ENCODE assay signal across 10 mouse cellular contexts in the genomic region with DNA sequence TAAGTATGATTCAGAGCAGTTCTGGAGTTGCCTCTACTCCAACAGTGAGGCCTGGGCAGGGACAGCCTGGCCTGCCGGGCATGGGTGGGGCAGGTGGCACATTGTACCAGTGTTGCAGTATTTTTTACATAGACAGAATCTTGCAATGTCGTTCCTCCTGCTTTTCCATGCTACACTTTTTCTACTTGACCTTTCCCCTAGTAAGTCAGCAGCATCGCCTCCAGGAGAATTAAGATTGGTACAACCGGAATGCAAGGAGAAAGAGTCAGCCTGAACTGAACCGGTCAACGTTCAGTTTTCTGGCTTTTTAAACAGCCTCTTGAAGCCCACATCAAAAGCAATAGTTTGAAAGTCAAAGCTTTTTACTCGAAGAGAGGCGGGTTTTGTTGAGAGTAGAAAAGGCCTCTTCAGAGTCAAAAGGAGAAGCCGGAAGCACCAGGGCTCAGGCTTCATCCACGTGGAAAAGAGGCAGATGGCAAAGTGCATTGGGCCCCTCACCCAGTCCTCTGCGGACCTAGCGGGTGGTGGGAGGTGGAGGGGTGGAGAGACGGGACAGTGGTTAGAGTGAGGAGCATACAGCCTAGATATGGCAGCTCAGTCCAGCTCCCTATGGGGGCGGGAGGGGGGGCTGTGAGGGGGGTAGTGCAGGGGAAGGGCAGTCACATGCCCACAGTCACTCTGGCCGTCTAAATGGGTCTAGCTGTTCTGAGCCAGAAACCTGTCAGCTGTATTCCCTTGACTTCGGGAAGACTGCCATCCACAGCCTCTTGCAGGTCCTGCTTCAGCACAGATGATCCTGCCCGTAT. TPM values are rescaled to one million over a fixed set of nuclear protein-coding genes. Genes with fewer than 3 reads are reported as not detected.
DNase-seq lines count a peak whose midpoint lies in the region.
"Had no signal": no experiment of that assay in that cellular context is flagged by ENCODE, and none has a peak within 500 bp of the region (broad histone marks: within the 10 kb centered on the region; RNA-seq: fewer than 3 reads in every experiment).

No protein-coding gene starts in this region.

- intact Hi-C loops in heart, postnatal 10 days (cut with DNase I): no loop called here

- peak; percentile 33 for DNase-seq in embryo, embryonic 10 days (ENCODE audit: low spot score)
- no peak for DNase-seq in embryo, embryonic 9.5 days (ENCODE audit: extremely low spot score)
- peak; percentile 17 for DNase-seq in Muller cell, postnatal 12 days (ENCODE audit: inconsistent ontology term)
- DNase-seq in heart, postnatal 10 days: peak; percentile 56 to 72
- peak; percentile 58 to 73 for DNase-seq in kidney, postnatal 36 days
- DNase-seq in layer of hippocampus, adult 18-20 months (ENCODE audit: low spot score in 2 of 2): no peak
- DNase-seq in layer of hippocampus, adult 8-10 months (ENCODE audit: low spot score in 2 of 2): no peak
- DNase-seq in adrenal gland, postnatal 25 days: no peak
- DNase-seq: liver, embryonic 13.5 days; thymus, adult 18-20 months had no signal

RNA-seq across cellular contexts. Expression of a gene that starts 11.0 kb away (rescaled TPM):
- 10 to 100 TPM; 13.8 to 15.7 TPM for total RNA-seq in heart, postnatal 10 days (2021)
- total RNA-seq in layer of hippocampus, adult 18-20 months (2021): 1 to 10 TPM; 1.5 to 1.6 TPM
- 1 to 10 TPM; 1.7 to 3.1 (median 2.4) TPM for total RNA-seq in layer of hippocampus, adult 8-10 months (2022)
- 12.6 and 20.1 TPM in 2 replicates for total RNA-seq in adrenal gland, postnatal 25 days (2021)

RNA-seq across cellular contexts. Expression of a gene that starts 23.8 kb away (rescaled TPM):
- total RNA-seq in heart, postnatal 10 days (2021): 10 to 100 TPM; 58.8 to 64.6 TPM
- 10 to 100 TPM; 67.6 to 69.0 TPM for total RNA-seq in layer of hippocampus, adult 18-20 months (2021)
- 10 to 100 TPM; 60.8 to 88.6 (median 72.1) TPM for total RNA-seq in layer of hippocampus, adult 8-10 months (2022)
- 37.3 and 57.0 TPM in 2 replicates for total RNA-seq in adrenal gland, postnatal 25 days (2021)

Comparison
In these comparisons a context has a peak if more than half of its experiments do, and no peak if none do; other contexts are left out.
1. DNase-seq: peak in embryo, embryonic 10 days (single experiment), Muller cell, postnatal 12 days (single experiment), heart, postnatal 10 days (2 of 2) and kidney, postnatal 36 days (2 of 2); none in embryo, embryonic 9.5 days (single experiment), layer of hippocampus, adult 18-20 months (0 of 2), layer of hippocampus, adult 8-10 months (0 of 2) and adrenal gland, postnatal 25 days (single experiment).